Mouse (Mus musculus) hindbrain, postnatal 0 days (tissue): ENCODE data around the gene Tmub2. TPM values are rescaled to one million over a fixed set of nuclear protein-coding genes. Genes with fewer than 3 reads are reported as not detected.

Experiments
- ATAC-seq: fragments of 200-750 bp; cut with Nextera tagmentation; 2 replicates; pipeline ENCODE4 v1.8.0; 2017; ENCODE audit warnings: mild to moderate bottlenecking, moderate TSS enrichment, moderate library complexity
- DNase-seq: peaks from one replicate; pipeline ENCODE4 v3.0.0-alpha.2; 2015; ENCODE audit warnings: low spot score
- H3K27ac ChIP-seq: fragments of 300-500 bp; sonication (generic); 2 replicates; pipeline ENCODE4 v1.5.1; 2014; ENCODE audit warnings: mild to moderate bottlenecking
- H3K27me3 ChIP-seq: fragments of 300-500 bp; sonication (generic); 2 replicates; pipeline ENCODE4 v1.6.1; 2014; ENCODE audit warnings: low read length, mixed read lengths; ENCODE audit not compliant: insufficient read depth
- H3K36me3 ChIP-seq: fragments of 300-500 bp; sonication (generic); 2 replicates; pipeline ENCODE4 v1.6.1; 2014; ENCODE audit warnings: low read length, mixed read lengths; ENCODE audit not compliant: insufficient read depth
- H3K4me1 ChIP-seq: fragments of 300-500 bp; sonication (generic); 2 replicates; pipeline ENCODE4 v1.6.1; 2014; ENCODE audit warnings: antibody characterized with exemption, low read length, mixed read lengths; ENCODE audit not compliant: insufficient read depth
- H3K4me2 ChIP-seq: fragments of 300-500 bp; sonication (generic); 2 replicates; pipeline ENCODE4 v1.6.1; 2014; ENCODE audit warnings: low read depth, mild to moderate bottlenecking, low read length, moderate library complexity, mixed read lengths
- H3K4me3 ChIP-seq: fragments of 300-500 bp; sonication (generic); 2 replicates; pipeline ENCODE4 v1.5.1; 2014; ENCODE audit warnings: low read length
- H3K9ac ChIP-seq: fragments of 300-500 bp; sonication (generic); replicated peaks from 2 replicates; pipeline ENCODE4 v1.6.1; 2014; ENCODE audit warnings: mild to moderate bottlenecking, low read length, moderate library complexity, mixed read lengths
- H3K9me3 ChIP-seq: fragments of 300-500 bp; sonication (generic); 2 replicates; pipeline ENCODE4 v1.6.1; 2016; ENCODE audit warnings: low read length, mixed read lengths
- CTCF ChIP-seq: IDR thresholded peaks from 2 replicates; pipeline ENCODE4 v1.5.1; 2016; ENCODE audit warnings: antibody characterized with exemption, control low read depth, low read depth
- WGBS: fragments of 180-500 bp; shearing (Covaris S2); extraction: QIAGEN DNeasy Blood & Tissue Kit; methylation state at CpG from one replicate; pipeline ENCODE4 v1.1.7; 2014; 5-methylcytosine and 5-hydroxymethylcytosine counted together
- polyA plus RNA-seq: library from polyadenylated mRNA; unstranded; fragments of >200 nt; fragmentation: Nextera tagmentation; extraction: Ambion mirVana; gene quantifications from 2 replicates; pipeline ENCODE4 v1.2.1, GENCODE M21; 2015
- total RNA-seq: library from RNA; depleted of rRNA; stranded (reverse); fragments of >200 nt; gene quantifications from 2 replicates; pipeline ENCODE4 v1.2.3, GENCODE M21; 2014; rRNA removed

Tmub2 gene
- total and polyA plus RNA-seq, 2 experiments from 2014 or later = 72.2 to 92.7 TPM

DNA sequence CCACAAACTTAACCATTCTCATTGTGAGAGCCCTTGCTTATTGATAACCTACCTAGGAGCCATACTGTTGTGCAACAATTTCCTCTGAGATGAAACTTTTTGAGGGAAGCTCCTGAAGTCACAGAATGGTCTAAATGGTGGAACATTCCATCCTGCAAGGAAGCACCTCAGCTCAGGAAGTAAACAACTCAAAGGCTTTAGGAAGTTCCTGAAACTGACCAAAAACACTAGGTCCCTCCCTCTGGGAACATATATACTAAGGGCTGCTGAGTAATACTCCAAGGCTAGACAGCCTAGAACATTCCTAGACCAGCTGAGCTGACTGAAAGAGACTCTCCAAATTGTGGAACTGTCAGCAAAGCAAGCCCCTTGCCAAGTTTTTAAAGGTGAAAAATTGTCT is 48.3 kb downstream of the Tmub2 start:
- Histone ChIP-seq H3K36me3 (no peaks in the 10 kb centered on the region), H3K4me2 (no peak overlapping the region), H3K9me3 (no peaks in the 10 kb centered on the region), H3K27me3 (no peaks in the 10 kb centered on the region), H3K4me3 (no peak overlapping the region), H3K4me1 (peaks cover 7% of the 10 kb centered on the region; the same call in 1 of the 2 replicates), H3K9ac (no peak overlapping the region), H3K27ac (no peak overlapping the region)
- no peak for DNase-seq
- ATAC-seq = no peak
- TF ChIP-seq CTCF = no peak

DNA sequence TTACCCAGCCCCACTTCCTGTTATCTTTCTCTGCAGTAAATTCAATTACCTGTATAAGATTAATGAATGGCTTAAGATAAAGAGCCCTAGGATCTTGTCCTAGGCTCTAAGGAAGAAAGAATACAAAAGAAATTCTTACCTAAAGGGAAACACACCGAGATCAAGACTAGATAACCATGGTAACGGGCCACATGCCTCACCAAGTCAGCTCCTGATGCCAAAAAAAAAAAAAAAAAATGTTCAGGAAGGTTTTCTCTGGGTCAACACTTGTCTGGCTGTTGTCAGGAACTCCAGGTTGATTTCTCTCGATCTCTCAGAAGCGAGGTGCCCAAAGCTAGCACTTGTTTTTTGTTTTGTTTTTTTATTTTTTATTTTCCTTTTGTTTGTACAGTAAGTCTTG is 49.3 kb downstream of the Tmub2 start:
- Histone ChIP-seq H3K4me1 (peaks cover 8% of the 10 kb centered on the region; the same call in 1 of the 2 replicates), H3K9ac (no peak overlapping the region), H3K9me3 (no peaks in the 10 kb centered on the region), H3K4me3 (no peak overlapping the region), H3K36me3 (no peaks in the 10 kb centered on the region), H3K4me2 (no peak overlapping the region), H3K27me3 (no peaks in the 10 kb centered on the region), H3K27ac (no peak overlapping the region)
- TF ChIP-seq CTCF = no peak
- DNase-seq = no peak
- WGBS = 49% methylated on average over 4 of the region's 4 CpGs
- no peak for ATAC-seq

- peak; percentile 49; the same call in 1 of the 2 replicates for ATAC-seq
- no peaks in the 10 kb centered on the region for H3K27me3 ChIP-seq
- DNase-seq = peak; percentile 59
- H3K4me1 ChIP-seq = peaks cover 8% of the 10 kb centered on the region; the same call in 1 of the 2 replicates
- H3K9me3 ChIP-seq = no peaks in the 10 kb centered on the region
- no peaks in the 10 kb centered on the region for H3K36me3 ChIP-seq
- H3K9ac ChIP-seq = no peak overlapping the region
- H3K27ac ChIP-seq = peak overlapping the region; percentile 16; the same call in 1 of the 2 replicates
- TF ChIP-seq CTCF = no peak
- no peak overlapping the region for H3K4me3 ChIP-seq
- 20% methylated on average over 9 of the region's 9 CpGs for WGBS
- H3K4me2 ChIP-seq = peak overlapping the region; percentile 3; the same call in 1 of the 2 replicates
Measured at GRCm38 (mm10) chr11:102334973-102335700, 50.4 kb downstream of the Tmub2 start.

DNA sequence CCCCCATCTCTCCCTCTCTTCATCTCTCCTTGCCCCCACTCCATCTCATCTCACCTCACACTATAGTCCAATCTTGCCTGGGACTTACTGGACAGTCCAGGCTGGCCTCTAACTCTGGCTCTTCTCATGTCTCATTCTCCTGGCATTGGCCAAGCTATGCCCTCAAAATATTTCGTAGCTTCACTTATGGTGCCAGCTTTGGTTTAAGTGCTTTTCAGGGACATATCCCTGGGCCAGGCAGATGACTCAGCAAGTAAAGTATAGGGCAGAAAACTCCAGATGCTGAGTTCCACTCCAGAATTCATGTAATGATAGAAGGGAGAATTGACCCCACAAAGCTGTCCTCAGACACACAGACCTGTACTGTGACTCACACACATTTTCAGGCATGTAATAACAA is 51.5 kb downstream of the Tmub2 start:
- Histone ChIP-seq H3K4me1 (peaks cover 8% of the 10 kb centered on the region; the same call in 1 of the 2 replicates), H3K4me2 (no peak overlapping the region), H3K9me3 (no peaks in the 10 kb centered on the region), H3K9ac (no peak overlapping the region), H3K4me3 (no peak overlapping the region), H3K27ac (no peak overlapping the region), H3K36me3 (no peaks in the 10 kb centered on the region), H3K27me3 (no peaks in the 10 kb centered on the region)
- no peak for ATAC-seq
- no peak for DNase-seq
- 82% methylated on average over 1 of the region's 1 CpGs for WGBS
- no peak for TF ChIP-seq CTCF

DNA sequence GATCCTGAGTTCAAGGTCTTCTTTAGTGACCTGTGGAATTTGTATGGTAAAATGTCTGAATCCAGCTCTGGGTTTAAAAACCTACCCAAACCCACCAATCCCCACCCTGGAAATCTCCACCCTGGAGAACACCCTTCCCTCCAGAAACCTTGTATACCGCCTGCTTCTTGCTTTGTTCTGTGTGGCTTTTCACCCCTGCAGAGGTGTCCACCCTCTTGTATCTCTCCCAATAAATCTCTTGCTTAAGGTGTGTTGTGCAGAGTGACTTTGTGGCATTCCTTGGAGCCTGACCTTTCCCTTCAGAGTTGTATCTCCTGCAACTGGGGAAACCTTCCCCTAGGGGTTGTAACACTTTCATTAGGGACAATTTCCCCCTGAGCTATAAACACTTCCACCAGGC is 53.2 kb downstream of the Tmub2 start:
- H3K9me3 ChIP-seq = no peaks in the 10 kb centered on the region
- 62% methylated on average over 1 of the region's 1 CpGs for WGBS

DNA sequence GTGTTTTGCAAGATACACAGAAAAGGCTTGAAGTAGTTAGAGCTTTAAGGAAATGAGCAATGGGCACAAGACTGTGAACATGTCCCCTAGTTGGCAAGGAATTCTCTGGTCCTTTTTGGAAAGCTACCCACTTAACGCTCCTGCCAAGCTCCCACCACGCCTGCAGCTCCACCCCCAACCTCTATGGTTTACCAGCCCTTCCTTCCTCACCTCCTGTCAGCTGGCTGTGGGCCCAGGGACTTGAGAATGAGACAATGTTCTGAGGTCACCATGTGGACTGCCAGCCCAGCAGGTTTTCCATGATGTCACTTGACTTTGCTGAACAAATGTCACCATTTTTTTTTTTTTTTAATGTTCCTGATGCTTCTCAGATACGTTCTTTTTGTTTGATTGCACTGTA is 53.8 kb downstream of the Tmub2 start:
- Histone ChIP-seq H3K9me3 (no peaks in the 10 kb centered on the region), H3K27me3 (no peaks in the 10 kb centered on the region), H3K36me3 (no peaks in the 10 kb centered on the region), H3K27ac (no peak overlapping the region), H3K4me2 (no peak overlapping the region), H3K9ac (no peak overlapping the region), H3K4me3 (no peak overlapping the region), H3K4me1 (peaks cover 8% of the 10 kb centered on the region; the same call in 1 of the 2 replicates)
- DNase-seq (peak; percentile 88), ATAC-seq (peak; percentile 59; the same call in 1 of the 2 replicates)
- 25% methylated on average over 3 of the region's 3 CpGs for WGBS
- TF ChIP-seq CTCF = no peak

More for the DNA sequence above, 53.2 kb downstream of the Tmub2 start:
- no peak for TF ChIP-seq CTCF
- Histone ChIP-seq H3K27ac (no peak overlapping the region), H3K4me3 (no peak overlapping the region), H3K4me1 (peaks cover 8% of the 10 kb centered on the region; the same call in 1 of the 2 replicates), H3K9ac (no peak overlapping the region), H3K4me2 (no peak overlapping the region), H3K27me3 (no peaks in the 10 kb centered on the region), H3K36me3 (no peaks in the 10 kb centered on the region)
- no peak for ATAC-seq
- DNase-seq = no peak

Other genes starting within 250 kb of the Tmub2 start
- gene Cd300lg, start 243.4 kb upstream of the Tmub2 start, total RNA-seq = 0.05 and 0.29 TPM in 2 replicates
- gene Cd300lg, start 243.4 kb upstream of the Tmub2 start, polyA plus RNA-seq = 0.19 and 0.40 TPM in 2 replicates
- gene Mpp2, start 196.4 kb upstream of the Tmub2 start, total RNA-seq = 49.0 and 49.9 TPM in 2 replicates
- gene Mpp2, start 196.4 kb upstream of the Tmub2 start, polyA plus RNA-seq = 25.5 and 26.0 TPM in 2 replicates
- gene Ppy, start 183.6 kb upstream of the Tmub2 start, total RNA-seq = not detected in 2 replicates
- not detected in 2 replicates for gene Ppy, start 183.6 kb upstream of the Tmub2 start, polyA plus RNA-seq
- 25.8 and 42.9 TPM in 2 replicates for gene Pyy, start 177.1 kb upstream of the Tmub2 start, total RNA-seq
- gene Pyy, start 177.1 kb upstream of the Tmub2 start, polyA plus RNA-seq = 5.7 and 9.5 TPM in 2 replicates
- not detected in 2 replicates for gene Nags, start 139.4 kb upstream of the Tmub2 start, total RNA-seq
- 0.09 and 0.14 TPM in 2 replicates for gene Nags, start 139.4 kb upstream of the Tmub2 start, polyA plus RNA-seq
- 37.4 and 45.4 TPM in 2 replicates for gene Tmem101, start 128.5 kb upstream of the Tmub2 start, total RNA-seq
- 40.6 and 42.5 TPM in 2 replicates for gene Tmem101, start 128.5 kb upstream of the Tmub2 start, polyA plus RNA-seq
- gene Lsm12, start 99.6 kb upstream of the Tmub2 start, total RNA-seq = 65.7 and 167 TPM in 2 replicates
- 147 and 153 TPM in 2 replicates for gene Lsm12, start 99.6 kb upstream of the Tmub2 start, polyA plus RNA-seq
- gene G6pc3, start 95.3 kb upstream of the Tmub2 start, total RNA-seq = 67.5 and 70.1 TPM in 2 replicates
- 43.8 and 46.2 TPM in 2 replicates for gene G6pc3, start 95.3 kb upstream of the Tmub2 start, polyA plus RNA-seq
- gene Hdac5, start 54.8 kb upstream of the Tmub2 start, total RNA-seq = 212 and 350 TPM in 2 replicates
- gene Hdac5, start 54.8 kb upstream of the Tmub2 start, polyA plus RNA-seq = 61.2 and 61.9 TPM in 2 replicates
- gene BC030867, start 36.0 kb upstream of the Tmub2 start, total RNA-seq = 2.3 and 2.4 TPM in 2 replicates
- 2.1 and 2.3 TPM in 2 replicates for gene BC030867, start 36.0 kb upstream of the Tmub2 start, polyA plus RNA-seq
- 2.2 and 2.6 TPM in 2 replicates for gene Asb16, start 16.2 kb upstream of the Tmub2 start, total RNA-seq
- 0.29 and 0.41 TPM in 2 replicates for gene Asb16, start 16.2 kb upstream of the Tmub2 start, polyA plus RNA-seq
- 146 and 149 TPM in 2 replicates for gene Atxn7l3, start 11.7 kb downstream of the Tmub2 start, total RNA-seq
- gene Atxn7l3, start 11.7 kb downstream of the Tmub2 start, polyA plus RNA-seq = 22.8 and 23.7 TPM in 2 replicates
- 53.7 and 63.7 TPM in 2 replicates for gene Ubtf, start 34.8 kb downstream of the Tmub2 start, total RNA-seq
- gene Ubtf, start 34.8 kb downstream of the Tmub2 start, polyA plus RNA-seq = 74.6 and 76.1 TPM in 2 replicates
- 0.22 and 0.84 TPM in 2 replicates for gene Slc4a1, start 81.3 kb downstream of the Tmub2 start, total RNA-seq
- 0.48 and 0.54 TPM in 2 replicates for gene Slc4a1, start 81.3 kb downstream of the Tmub2 start, polyA plus RNA-seq
- gene Rundc3a, start 108.5 kb downstream of the Tmub2 start, total RNA-seq = 310 and 349 TPM in 2 replicates
- gene Rundc3a, start 108.5 kb downstream of the Tmub2 start, polyA plus RNA-seq = 114 and 125 TPM in 2 replicates
- 169 and 194 TPM in 2 replicates for gene Slc25a39, start 123.0 kb downstream of the Tmub2 start, total RNA-seq
- 165 and 176 TPM in 2 replicates for gene Slc25a39, start 123.0 kb downstream of the Tmub2 start, polyA plus RNA-seq
- 85.6 and 98.5 TPM in 2 replicates for gene Grn, start 145.4 kb downstream of the Tmub2 start, total RNA-seq
- 98.4 and 104 TPM in 2 replicates for gene Grn, start 145.4 kb downstream of the Tmub2 start, polyA plus RNA-seq
- 546 and 699 TPM in 2 replicates for gene Fam171a2, start 162.8 kb downstream of the Tmub2 start, total RNA-seq
- 20.6 and 21.0 TPM in 2 replicates for gene Fam171a2, start 162.8 kb downstream of the Tmub2 start, polyA plus RNA-seq
- gene Itga2b, start 185.2 kb downstream of the Tmub2 start, total RNA-seq = 3.5 and 5.6 TPM in 2 replicates
- gene Itga2b, start 185.2 kb downstream of the Tmub2 start, polyA plus RNA-seq = 13.7 and 14.2 TPM in 2 replicates